Mouse (Mus musculus) thymus, adult 2 months (tissue): ENCODE data around the gene Plod3.

Source experiments
- CTCF ChIP-seq: fragments of 200-500 bp; IDR thresholded peaks from 2 replicates; pipeline ENCODE4 v1.5.1; 2012; ENCODE audit warnings: mild to moderate bottlenecking, control low read depth, low read length, moderate library complexity, borderline replicate concordance; ENCODE audit not compliant: control insufficient read depth, poor library complexity, insufficient read depth; ENCODE audit errors: extremely low read depth
- POLR2A ChIP-seq: fragments of 200-500 bp; IDR thresholded peaks from 2 replicates; pipeline ENCODE4 v1.6.1; 2012; ENCODE audit warnings: mild to moderate bottlenecking, low read length, control low read depth, moderate library complexity; ENCODE audit not compliant: control insufficient read depth, poor library complexity, insufficient read depth; ENCODE audit errors: extremely low read depth

DNA sequence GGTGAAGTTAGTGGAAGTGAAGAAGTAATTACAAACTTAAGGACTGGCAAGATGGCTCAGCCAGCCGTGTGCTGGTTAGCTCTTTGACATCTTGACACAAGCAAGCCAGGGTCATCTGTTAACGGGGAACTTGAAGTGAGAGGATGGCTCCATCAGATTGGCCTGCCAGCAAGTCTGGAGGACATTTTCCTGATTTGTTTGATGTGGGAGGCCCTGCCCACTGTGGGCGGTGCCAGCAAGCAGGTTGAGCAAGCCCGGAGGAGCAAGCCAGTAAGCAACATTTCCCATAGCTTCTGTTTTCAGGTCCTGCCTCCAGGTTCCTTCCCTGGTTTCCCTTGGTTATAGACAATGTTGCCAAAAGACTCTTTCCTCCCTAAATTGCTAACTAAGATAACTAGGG, 31.2 kb upstream of the Plod3 start:
- TF ChIP-seq CTCF (no peak), POLR2A (no peak)
